Mouse (Mus musculus) E14TG2a.4 (cell line): ENCODE measurements at regions not wholly inside any gene's neighbourhood (a gene's known extent, or its start where the extent isn't known, plus 50 kb on each side); places are given as distances from the start of the nearest gene placed in this dataset.
"Not testable (repeated sequence)": the region's sequence is repeated elsewhere in the genome, so short reads cannot be mapped to it uniquely, and the experiment has no call there.

Source experiments
- CTCF ChIP-seq: conservative IDR thresholded peaks from 2 replicates; pipeline ENCODE4 v1.5.1; 2014; ENCODE audit warnings: low read length
- NANOG ChIP-seq: IDR thresholded peaks from 2 replicates; pipeline ENCODE4 v1.6.1; 2014; ENCODE audit warnings: borderline replicate concordance, low read length, mixed read lengths
- POU5F1 ChIP-seq: IDR thresholded peaks from 2 replicates; pipeline ENCODE4 v1.6.1; 2014; ENCODE audit warnings: low read length, borderline replicate concordance

- not testable (repeated sequence) for TF ChIP-seq CTCF, NANOG, POU5F1
Observed at GRCm38 (mm10) chr13:66349131-66349530, 91.8 kb downstream of the 2410141K09Rik start.
